25 mouse cellular contexts compared by ENCODE assay signal in genomic region chr2:37370651-37371050, GRCm38 (mm10). TPM values are rescaled to one million over a fixed set of nuclear protein-coding genes. Genes with fewer than 3 reads are reported as not detected.
"Had no signal": no experiment of that assay in that cellular context is flagged by ENCODE, and none has a peak within 500 bp of the region (broad histone marks: within the 10 kb centered on the region; RNA-seq: fewer than 3 reads in every experiment).

No protein-coding gene starts in this region.

- DNase-seq: gastrocnemius, adult 2 months; gastrocnemius, postnatal 14 days; gastrocnemius, postnatal 36 days; heart, adult 18-20 months; heart, postnatal 14 days; heart, postnatal 36 days; kidney, adult 11 months; kidney, adult 2 months; kidney, adult 9 months; kidney, postnatal 14 days; kidney, postnatal 36 days; layer of hippocampus, adult 9-11 months; layer of hippocampus, postnatal 36 days; left cerebral cortex, postnatal 4 days had no signal

RNA-seq across cellular contexts. Expression of gene Olfr368, which starts 44.3 kb away (rescaled TPM):
- total RNA-seq: gastrocnemius, adult 2 months; gastrocnemius, postnatal 14 days; gastrocnemius, postnatal 36 days; heart, adult 18-20 months; heart, adult 8-10 months; heart, postnatal 14 days; heart, postnatal 36 days; hematopoietic stem cell, adult 5-6 weeks; hindbrain, postnatal 0 days; layer of hippocampus, adult 18-20 months; layer of hippocampus, adult 8-10 months; layer of hippocampus, postnatal 14 days; layer of hippocampus, postnatal 36 days; left cerebral cortex, adult 18-20 months; left cerebral cortex, adult 8-10 months; left cerebral cortex, postnatal 10 days; left cerebral cortex, postnatal 25 days; left cerebral cortex, postnatal 4 days; liver, adult 2 months had no signal
